Mouse (Mus musculus): Measurements from ENCODE around the gene Strap.

- TF ChIP-seq CTCF (IDR thresholded peaks at IDR 0.05; ENCODE audit: control insufficient read depth, insufficient read depth, insufficient replicate concordance, low read depth, low read length) (no peak), POLR2A (IDR thresholded peaks at IDR 0.05; ENCODE audit: control insufficient read depth, low read depth, low read length) (no peak)
These were observed 29.8 kb downstream of the Strap start for GRCm38 (mm10) chr6:137764572-137765210.

Measured in testis, adult 2 months (tissue).